Mouse (Mus musculus): ENCODE measurements at regions not wholly inside any gene's neighbourhood (a gene's known extent, or its start where the extent isn't known, plus 50 kb on each side); places are given as distances from the start of the nearest gene placed in this dataset.

DNA sequence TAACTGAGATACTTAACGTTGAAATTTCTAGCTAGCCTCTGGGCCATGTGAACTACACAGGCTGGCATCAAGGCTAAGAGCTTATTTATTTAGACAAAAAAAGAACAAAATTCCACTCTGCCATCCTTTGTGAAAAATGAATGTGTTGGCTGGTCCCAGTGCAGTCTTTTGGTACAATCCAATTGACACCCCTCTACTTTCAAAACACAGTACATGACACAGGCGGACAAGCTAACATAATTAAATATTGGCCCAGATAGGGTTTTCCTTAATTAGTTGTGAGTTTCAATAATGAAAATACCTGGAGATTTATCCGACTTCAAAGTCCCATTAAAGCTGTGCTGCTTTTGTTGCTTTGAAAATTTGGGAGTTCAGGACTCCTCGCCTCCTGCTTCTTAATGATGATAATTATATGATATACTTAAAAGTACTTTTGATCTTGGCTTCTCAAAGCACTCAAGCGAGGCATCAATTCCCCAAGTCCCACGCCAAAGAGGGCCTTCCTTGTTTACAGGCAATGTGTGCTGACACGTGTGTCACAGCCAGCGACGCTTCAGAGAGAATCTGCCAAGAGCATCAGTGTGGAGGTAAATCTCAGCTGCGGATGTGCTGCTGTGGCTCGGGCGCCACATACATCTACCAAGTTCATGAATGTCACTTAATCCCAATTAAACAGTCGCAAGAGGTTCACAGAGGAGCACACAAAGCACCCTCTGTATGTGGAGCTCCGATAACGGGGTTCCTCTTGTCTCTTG is 429.5 kb upstream of the Fam92a start:
- no peak for TF ChIP-seq CTCF (IDR thresholded peaks at IDR 0.05; ENCODE audit: borderline replicate concordance, control insufficient read depth, extremely low read depth, insufficient read depth, low read length, poor library complexity)
- TF ChIP-seq POLR2A (IDR thresholded peaks at IDR 0.05; ENCODE audit: control insufficient read depth, extremely low read depth, insufficient read depth, low read length, poor library complexity), result no peak
